Mouse (Mus musculus): ENCODE data around the gene Guca2b. TPM values are rescaled to one million over a fixed set of nuclear protein-coding genes. Genes with fewer than 3 reads are reported as not detected.
A peak's percentile ranks its signal among the peaks of the same experiment; 100 is the strongest.

Gene Guca2b
- polyA plus RNA-seq, 1 experiment from 2014 or later = not detected

GRCm38 (mm10) chr4:119637176-119637845 lies 21.4 kb downstream of the Guca2b start, which contains the start of gene Guca2a:
Guca2a (plus strand) TSS chr4:119637704.
- ATAC-seq (no peak), DNase-seq (ENCODE audit: low spot score) (no peak)
- H3K27ac ChIP-seq (ENCODE audit: low read depth, low read length) = no peak within 1 kb of the TSS
- 0 out of 2 replicates have a peak, but pooled peaks cover 3% of the 10 kb centered on the region for H3K36me3 ChIP-seq (ENCODE audit: control insufficient read depth, insufficient read depth, low read length)
- H3K27me3 ChIP-seq (replicated peaks; ENCODE audit: control insufficient read depth, insufficient read depth, low read length) = no peaks in the 10 kb centered on the region
- no peak within 1 kb of the TSS for H3K9ac ChIP-seq (ENCODE audit: low read length)
- no peak within 1 kb of the TSS for H3K4me2 ChIP-seq (ENCODE audit: low read length)
- H3K4me1 ChIP-seq (ENCODE audit: control insufficient read depth, insufficient read depth, low read length) = peaks cover 12% of the 10 kb centered on the region; the same call in 1 of the 2 replicates
- 75% methylated on average over 4 of the region's 4 CpGs for WGBS
- no peaks in the 10 kb centered on the region for H3K9me3 ChIP-seq (replicated peaks; ENCODE audit: control insufficient read depth, low read length)
- no peak within 1 kb of the TSS for H3K4me3 ChIP-seq (ENCODE audit: low read depth, low read length)

- Histone ChIP-seq H3K9me3 (replicated peaks; ENCODE audit: control insufficient read depth, low read length) (no peaks in the 10 kb centered on the region), H3K27me3 (replicated peaks; ENCODE audit: control insufficient read depth, insufficient read depth, low read length) (no peaks in the 10 kb centered on the region), H3K27ac (ENCODE audit: low read depth, low read length) (no peak overlapping the region), H3K4me2 (ENCODE audit: low read length) (no peak overlapping the region), H3K4me1 (ENCODE audit: control insufficient read depth, insufficient read depth, low read length) (peaks cover 12% of the 10 kb centered on the region; the same call in 1 of the 2 replicates), H3K36me3 (ENCODE audit: control insufficient read depth, insufficient read depth, low read length) (0 out of 2 replicates have a peak, but pooled peaks cover 5% of the 10 kb centered on the region), H3K4me3 (ENCODE audit: low read depth, low read length) (no peak overlapping the region), H3K9ac (ENCODE audit: low read length) (no peak overlapping the region)
- no peak for ATAC-seq
- WGBS = 84% methylated on average over 7 of the region's 7 CpGs
- no peak for DNase-seq (ENCODE audit: low spot score)
These were observed 22.0 kb downstream of the Guca2b start for GRCm38 (mm10) chr4:119636731-119637130.

- ATAC-seq = no peak
- no peaks in the 10 kb centered on the region for H3K27me3 ChIP-seq (replicated peaks; ENCODE audit: control insufficient read depth, insufficient read depth, low read length)
- WGBS = 82% methylated on average over 8 of the region's 8 CpGs
- H3K4me2 ChIP-seq (ENCODE audit: low read length) = no peak overlapping the region
- H3K4me1 ChIP-seq (ENCODE audit: control insufficient read depth, insufficient read depth, low read length) = peaks cover 12% of the 10 kb centered on the region; the same call in 1 of the 2 replicates
- 0 out of 2 replicates have a peak, but pooled peaks cover 5% of the 10 kb centered on the region for H3K36me3 ChIP-seq (ENCODE audit: control insufficient read depth, insufficient read depth, low read length)
- no peak overlapping the region for H3K9ac ChIP-seq (ENCODE audit: low read length)
- H3K9me3 ChIP-seq (replicated peaks; ENCODE audit: control insufficient read depth, low read length) = no peaks in the 10 kb centered on the region
- H3K4me3 ChIP-seq (ENCODE audit: low read depth, low read length) = no peak overlapping the region
- DNase-seq (ENCODE audit: low spot score) = no peak
- no peak overlapping the region for H3K27ac ChIP-seq (ENCODE audit: low read depth, low read length)
These were observed 23.1 kb downstream of the Guca2b start for GRCm38 (mm10) chr4:119635686-119636085.

GRCm38 (mm10) chr4:119634908-119635660 lies 23.7 kb downstream of the Guca2b start:
- Histone ChIP-seq H3K36me3 (ENCODE audit: control insufficient read depth, insufficient read depth, low read length) (peaks cover 7% of the 10 kb centered on the region; the same call in 1 of the 2 replicates), H3K9ac (ENCODE audit: low read length) (no peak overlapping the region), H3K4me1 (ENCODE audit: control insufficient read depth, insufficient read depth, low read length) (peaks cover 12% of the 10 kb centered on the region; the same call in 1 of the 2 replicates), H3K4me3 (ENCODE audit: low read depth, low read length) (no peak overlapping the region), H3K27me3 (replicated peaks; ENCODE audit: control insufficient read depth, insufficient read depth, low read length) (no peaks in the 10 kb centered on the region), H3K27ac (ENCODE audit: low read depth, low read length) (no peak overlapping the region), H3K9me3 (replicated peaks; ENCODE audit: control insufficient read depth, low read length) (no peaks in the 10 kb centered on the region), H3K4me2 (ENCODE audit: low read length) (no peak overlapping the region)
- no peak for ATAC-seq
- DNase-seq (ENCODE audit: low spot score) = no peak
- WGBS = 68% methylated on average over 6 of the region's 6 CpGs

GRCm38 (mm10) chr4:119633948-119634347 lies 24.8 kb downstream of the Guca2b start:
- Histone ChIP-seq H3K4me3 (ENCODE audit: low read depth, low read length) (no peak overlapping the region), H3K36me3 (ENCODE audit: control insufficient read depth, insufficient read depth, low read length) (peaks cover 16% of the 10 kb centered on the region), H3K4me2 (ENCODE audit: low read length) (no peak overlapping the region), H3K9me3 (replicated peaks; ENCODE audit: control insufficient read depth, low read length) (no peaks in the 10 kb centered on the region), H3K27me3 (replicated peaks; ENCODE audit: control insufficient read depth, insufficient read depth, low read length) (no peaks in the 10 kb centered on the region), H3K27ac (ENCODE audit: low read depth, low read length) (peak overlapping the region; percentile 39; the same call in 1 of the 2 replicates), H3K4me1 (ENCODE audit: control insufficient read depth, insufficient read depth, low read length) (peaks cover 12% of the 10 kb centered on the region; the same call in 1 of the 2 replicates), H3K9ac (ENCODE audit: low read length) (no peak overlapping the region)
- ATAC-seq (no peak), DNase-seq (ENCODE audit: low spot score) (no peak)
- 92% methylated on average over 3 of the region's 3 CpGs for WGBS

- H3K36me3 ChIP-seq (ENCODE audit: control insufficient read depth, insufficient read depth, low read length) = peaks cover 17% of the 10 kb centered on the region
- no peak overlapping the region for H3K4me3 ChIP-seq (ENCODE audit: low read depth, low read length)
- peaks cover 12% of the 10 kb centered on the region; the same call in 1 of the 2 replicates for H3K4me1 ChIP-seq (ENCODE audit: control insufficient read depth, insufficient read depth, low read length)
- WGBS = 40% methylated on average over 7 of the region's 7 CpGs
- no peak overlapping the region for H3K4me2 ChIP-seq (ENCODE audit: low read length)
- H3K27ac ChIP-seq (ENCODE audit: low read depth, low read length) = peak overlapping the region; percentile 39; the same call in 1 of the 2 replicates
- no peak overlapping the region for H3K9ac ChIP-seq (ENCODE audit: low read length)
- peak; percentile 46 for DNase-seq (ENCODE audit: low spot score)
- ATAC-seq = peak; percentile 57
- no peaks in the 10 kb centered on the region for H3K27me3 ChIP-seq (replicated peaks; ENCODE audit: control insufficient read depth, insufficient read depth, low read length)
- no peaks in the 10 kb centered on the region for H3K9me3 ChIP-seq (replicated peaks; ENCODE audit: control insufficient read depth, low read length)
These were observed 25.4 kb downstream of the Guca2b start for GRCm38 (mm10) chr4:119633342-119633741.

GRCm38 (mm10) chr4:119632721-119633120 lies 26.0 kb downstream of the Guca2b start:
- 62% methylated on average over 7 of the region's 7 CpGs for WGBS
- H3K4me3 ChIP-seq (ENCODE audit: low read depth, low read length) = no peak overlapping the region
- no peaks in the 10 kb centered on the region for H3K9me3 ChIP-seq (replicated peaks; ENCODE audit: control insufficient read depth, low read length)
- H3K9ac ChIP-seq (ENCODE audit: low read length) = no peak overlapping the region
- H3K4me1 ChIP-seq (ENCODE audit: control insufficient read depth, insufficient read depth, low read length) = peaks cover 12% of the 10 kb centered on the region; the same call in 1 of the 2 replicates
- no peaks in the 10 kb centered on the region for H3K27me3 ChIP-seq (replicated peaks; ENCODE audit: control insufficient read depth, insufficient read depth, low read length)
- peak overlapping the region; percentile 39; the same call in 1 of the 2 replicates for H3K27ac ChIP-seq (ENCODE audit: low read depth, low read length)
- DNase-seq (ENCODE audit: low spot score) (no peak), ATAC-seq (peak; percentile 10; the same call in 1 of the 2 replicates)
- H3K4me2 ChIP-seq (ENCODE audit: low read length) = no peak overlapping the region
- peaks cover 17% of the 10 kb centered on the region for H3K36me3 ChIP-seq (ENCODE audit: control insufficient read depth, insufficient read depth, low read length)

- 82% methylated on average over 11 of the region's 11 CpGs for WGBS
- Histone ChIP-seq H3K27me3 (replicated peaks; ENCODE audit: control insufficient read depth, insufficient read depth, low read length) (no peaks in the 10 kb centered on the region), H3K4me2 (ENCODE audit: low read length) (no peak overlapping the region), H3K4me1 (ENCODE audit: control insufficient read depth, insufficient read depth, low read length) (peaks cover 14% of the 10 kb centered on the region), H3K9ac (ENCODE audit: low read length) (no peak overlapping the region), H3K9me3 (replicated peaks; ENCODE audit: control insufficient read depth, low read length) (no peaks in the 10 kb centered on the region), H3K27ac (ENCODE audit: low read depth, low read length) (0 out of 2 replicates have a peak overlapping the region, but pooled peaks have one; percentile 33), H3K4me3 (ENCODE audit: low read depth, low read length) (no peak overlapping the region), H3K36me3 (ENCODE audit: control insufficient read depth, insufficient read depth, low read length) (peaks cover 17% of the 10 kb centered on the region)
- DNase-seq (ENCODE audit: low spot score) (peak; percentile 71), ATAC-seq (peak; percentile 37; the same call in 1 of the 2 replicates)
These were observed 27.4 kb downstream of the Guca2b start for GRCm38 (mm10) chr4:119631115-119631919.
